Mouse (Mus musculus): ENCODE results near the gene Zc3h10. TPM values are rescaled to one million over a fixed set of nuclear protein-coding genes. Genes with fewer than 3 reads are reported as not detected.

Gene Zc3h10
- polyA plus RNA-seq, 1 experiment from 2014 or later, result 10.4 TPM

GRCm38 (mm10) chr10:128499116-128499671, 48.4 kb downstream of the Zc3h10 start:
- WGBS, result under 1% methylated on average over 21 of the region's 21 CpGs
- peak overlapping the region; percentile 53 for H3K4me3 ChIP-seq (ENCODE audit: low read depth, low read length)
- TF ChIP-seq CTCF (IDR thresholded peaks at IDR 0.05; ENCODE audit: low read depth), result no peak

GRCm38 (mm10) chr10:128498590-128498989, 49.0 kb downstream of the Zc3h10 start, which contains the start of gene Myl6b:
Gene Myl6b (minus strand): TSS chr10:128498685.
- H3K27me3 ChIP-seq (replicated peaks; ENCODE audit: control insufficient read depth, insufficient read depth, low read length), result no peaks in the 10 kb centered on the region
- H3K4me2 ChIP-seq (replicated peaks; ENCODE audit: low read depth), result peak within 1 kb of the TSS; percentile 77
- H3K9me3 ChIP-seq (ENCODE audit: control insufficient read depth), result no peaks in the 10 kb centered on the region
- peak within 1 kb of the TSS; percentile 53 for H3K4me3 ChIP-seq (ENCODE audit: low read depth, low read length)
- peak; percentile 88 for ATAC-seq
- no peak for TF ChIP-seq CTCF (IDR thresholded peaks at IDR 0.05; ENCODE audit: low read depth)
- under 1% methylated on average over 27 of the region's 27 CpGs for WGBS
- H3K27ac ChIP-seq (ENCODE audit: low read depth, low read length), result peak within 1 kb of the TSS; percentile 86
- no peaks in the 10 kb centered on the region for H3K4me1 ChIP-seq (replicated peaks; ENCODE audit: control insufficient read depth, insufficient read depth, low read length)
- no peaks in the 10 kb centered on the region for H3K36me3 ChIP-seq (ENCODE audit: control insufficient read depth, insufficient read depth)
- H3K9ac ChIP-seq (ENCODE audit: low read depth, low read length), result peak within 1 kb of the TSS; percentile 40

More at GRCm38 (mm10) chr10:128499116-128499671, 48.4 kb downstream of the Zc3h10 start:
- H3K4me1 ChIP-seq (replicated peaks; ENCODE audit: control insufficient read depth, insufficient read depth, low read length), result no peaks in the 10 kb centered on the region
- H3K4me2 ChIP-seq (replicated peaks; ENCODE audit: low read depth), result peak overlapping the region; percentile 77
- ATAC-seq, result peak; percentile 21
- H3K9ac ChIP-seq (ENCODE audit: low read depth, low read length), result peak overlapping the region; percentile 40
- no peaks in the 10 kb centered on the region for H3K27me3 ChIP-seq (replicated peaks; ENCODE audit: control insufficient read depth, insufficient read depth, low read length)
- peak overlapping the region; percentile 86 for H3K27ac ChIP-seq (ENCODE audit: low read depth, low read length)
- no peaks in the 10 kb centered on the region for H3K9me3 ChIP-seq (ENCODE audit: control insufficient read depth)
- H3K36me3 ChIP-seq (ENCODE audit: control insufficient read depth, insufficient read depth), result no peaks in the 10 kb centered on the region

DNA sequence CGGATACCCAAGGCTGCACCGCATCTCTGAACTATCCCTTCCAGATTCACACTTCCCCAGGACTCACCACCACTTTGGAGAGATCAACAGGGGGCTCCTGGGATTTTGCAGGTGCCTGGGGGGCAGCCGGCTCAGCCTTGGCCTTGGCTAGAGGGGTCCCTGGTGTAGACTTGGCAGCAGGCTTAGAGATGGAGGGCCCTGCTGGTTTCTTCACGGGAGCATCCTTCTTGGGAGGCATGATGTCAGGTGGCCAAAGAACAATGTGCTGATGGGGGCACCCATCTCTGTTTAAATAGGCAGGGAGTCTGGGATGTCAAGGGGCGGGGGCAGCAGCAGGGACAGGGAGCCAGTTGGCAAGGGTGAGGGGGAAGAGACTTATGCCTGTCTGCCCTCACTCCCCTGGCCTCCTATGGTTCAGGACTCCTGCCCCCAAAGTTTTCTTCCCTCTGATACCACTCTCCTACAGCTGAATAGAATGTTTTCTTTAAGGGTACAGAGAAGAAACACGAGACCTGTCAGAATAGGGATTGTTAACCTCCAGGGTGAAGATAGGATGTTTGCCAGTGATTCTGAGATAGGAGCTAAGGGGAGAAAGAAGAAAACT, 50.3 kb downstream of the Zc3h10 start:
- H3K9me3 ChIP-seq (ENCODE audit: control insufficient read depth), result no peaks in the 10 kb centered on the region
- H3K4me3 ChIP-seq (ENCODE audit: low read depth, low read length), result no peak overlapping the region
- no peak overlapping the region for H3K9ac ChIP-seq (ENCODE audit: low read depth, low read length)
- H3K27ac ChIP-seq (ENCODE audit: low read depth, low read length), result no peak overlapping the region
- no peak for TF ChIP-seq CTCF (IDR thresholded peaks at IDR 0.05; ENCODE audit: low read depth)
- WGBS, result 58% methylated on average over 6 of the region's 6 CpGs
- H3K4me2 ChIP-seq (replicated peaks; ENCODE audit: low read depth), result no peak overlapping the region
- no peak for ATAC-seq
- H3K36me3 ChIP-seq (ENCODE audit: control insufficient read depth, insufficient read depth), result no peaks in the 10 kb centered on the region
- no peaks in the 10 kb centered on the region for H3K27me3 ChIP-seq (replicated peaks; ENCODE audit: control insufficient read depth, insufficient read depth, low read length)
- H3K4me1 ChIP-seq (replicated peaks; ENCODE audit: control insufficient read depth, insufficient read depth, low read length), result no peaks in the 10 kb centered on the region

- WGBS, result 56% methylated on average over 6 of the region's 6 CpGs
- no peak for ATAC-seq
- no peak for TF ChIP-seq CTCF (IDR thresholded peaks at IDR 0.05; ENCODE audit: low read depth)
- Histone ChIP-seq H3K27ac (ENCODE audit: low read depth, low read length) (no peak overlapping the region), H3K4me2 (replicated peaks; ENCODE audit: low read depth) (no peak overlapping the region), H3K4me3 (ENCODE audit: low read depth, low read length) (no peak overlapping the region), H3K4me1 (replicated peaks; ENCODE audit: control insufficient read depth, insufficient read depth, low read length) (no peaks in the 10 kb centered on the region), H3K9me3 (ENCODE audit: control insufficient read depth) (no peaks in the 10 kb centered on the region), H3K36me3 (ENCODE audit: control insufficient read depth, insufficient read depth) (no peaks in the 10 kb centered on the region; the same call in 1 of the 2 replicates), H3K9ac (ENCODE audit: low read depth, low read length) (no peak overlapping the region), H3K27me3 (replicated peaks; ENCODE audit: control insufficient read depth, insufficient read depth, low read length) (no peaks in the 10 kb centered on the region)
Measured at GRCm38 (mm10) chr10:128496509-128497077, 51.0 kb downstream of the Zc3h10 start.

DNA sequence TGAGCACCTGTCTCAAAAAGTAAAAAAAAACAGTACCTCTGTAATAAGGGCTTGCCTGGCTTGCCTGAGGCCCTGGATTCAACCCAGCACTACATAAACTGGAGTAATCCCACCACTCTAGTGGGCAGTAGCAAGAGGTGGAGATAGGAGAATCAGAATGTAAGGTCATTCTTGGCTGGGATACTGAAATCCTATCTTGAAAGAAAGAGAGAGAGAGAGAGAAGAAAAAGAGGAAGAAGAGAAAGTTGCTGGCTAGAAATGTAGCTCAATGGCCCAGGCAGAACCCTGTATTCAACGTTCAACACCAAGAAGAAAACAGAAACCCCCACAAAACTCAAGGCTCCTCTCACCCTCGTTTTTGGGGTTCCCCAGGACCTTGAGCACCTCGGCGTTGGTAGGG, 51.7 kb downstream of the Zc3h10 start:
- ATAC-seq, result no peak
- H3K4me3 ChIP-seq (ENCODE audit: low read depth, low read length), result no peak overlapping the region
- H3K36me3 ChIP-seq (ENCODE audit: control insufficient read depth, insufficient read depth), result peaks cover 2% of the 10 kb centered on the region; the same call in 1 of the 2 replicates
- H3K9ac ChIP-seq (ENCODE audit: low read depth, low read length), result no peak overlapping the region
- TF ChIP-seq CTCF (IDR thresholded peaks at IDR 0.05; ENCODE audit: low read depth), result no peak
- H3K9me3 ChIP-seq (ENCODE audit: control insufficient read depth), result no peaks in the 10 kb centered on the region
- H3K4me2 ChIP-seq (replicated peaks; ENCODE audit: low read depth), result no peak overlapping the region
- H3K27me3 ChIP-seq (replicated peaks; ENCODE audit: control insufficient read depth, insufficient read depth, low read length), result no peaks in the 10 kb centered on the region
- no peaks in the 10 kb centered on the region for H3K4me1 ChIP-seq (replicated peaks; ENCODE audit: control insufficient read depth, insufficient read depth, low read length)
- 74% methylated on average over 4 of the region's 4 CpGs for WGBS
- no peak overlapping the region for H3K27ac ChIP-seq (ENCODE audit: low read depth, low read length)

DNA sequence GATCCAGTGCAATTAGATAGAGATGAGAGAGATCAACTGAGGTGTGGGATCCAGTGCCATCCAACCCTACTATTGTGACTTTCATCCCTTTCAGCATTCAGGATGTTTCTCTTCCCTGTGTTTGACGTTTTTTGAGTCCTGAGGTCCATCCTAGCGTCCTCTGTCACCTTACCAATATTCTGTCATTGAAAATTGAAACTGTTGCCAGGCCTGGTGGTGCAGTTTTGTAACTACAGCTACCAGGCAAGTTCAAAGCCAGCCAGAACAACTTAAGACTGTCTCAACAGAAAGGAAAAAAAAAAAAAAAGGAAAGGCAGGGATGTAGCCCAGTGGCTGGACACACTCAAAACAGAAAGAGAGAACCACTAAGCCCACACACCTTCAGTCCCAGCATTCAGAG, 52.3 kb downstream of the Zc3h10 start:
- Histone ChIP-seq H3K36me3 (ENCODE audit: control insufficient read depth, insufficient read depth) (peaks cover 4% of the 10 kb centered on the region; the same call in 1 of the 2 replicates), H3K9ac (ENCODE audit: low read depth, low read length) (0 out of 2 replicates have a peak overlapping the region, but pooled peaks have one; percentile 90), H3K4me1 (replicated peaks; ENCODE audit: control insufficient read depth, insufficient read depth, low read length) (no peaks in the 10 kb centered on the region), H3K27me3 (replicated peaks; ENCODE audit: control insufficient read depth, insufficient read depth, low read length) (no peaks in the 10 kb centered on the region), H3K4me3 (ENCODE audit: low read depth, low read length) (peak overlapping the region; percentile 94; the same call in 1 of the 2 replicates), H3K27ac (ENCODE audit: low read depth, low read length) (no peak overlapping the region), H3K4me2 (replicated peaks; ENCODE audit: low read depth) (peak overlapping the region; percentile 91), H3K9me3 (ENCODE audit: control insufficient read depth) (no peaks in the 10 kb centered on the region)
- WGBS, result 80% methylated on average over 2 of the region's 2 CpGs
- no peak for ATAC-seq
- peak; percentile 29 for TF ChIP-seq CTCF (IDR thresholded peaks at IDR 0.05; ENCODE audit: low read depth)
